Mouse (Mus musculus) E14TG2a.4 (cell line): ENCODE results near the gene Wasf1.

Experiments used
- H3K27me3 ChIP-seq: 2 replicates; pipeline ENCODE4 v1.6.1; 2014; ENCODE audit warnings: low read length, control low read depth; ENCODE audit not compliant: insufficient read depth
- H3K36me3 ChIP-seq: 2 replicates; pipeline ENCODE4 v1.6.1; 2014; ENCODE audit warnings: low read length, control low read depth; ENCODE audit not compliant: insufficient read depth
- H3K4me1 ChIP-seq: replicated peaks from 2 replicates; pipeline ENCODE4 v1.6.1; 2014; ENCODE audit warnings: low read depth, low read length, control low read depth
- H3K4me3 ChIP-seq: replicated peaks from 2 replicates; pipeline ENCODE4 v1.5.1; 2014; ENCODE audit warnings: mild to moderate bottlenecking, low read length
- H3K9me3 ChIP-seq: 2 replicates; pipeline ENCODE4 v1.6.1; 2014; ENCODE audit warnings: low read length, control low read depth
- CTCF ChIP-seq: conservative IDR thresholded peaks from 2 replicates; pipeline ENCODE4 v1.5.1; 2014; ENCODE audit warnings: low read length
- NANOG ChIP-seq: IDR thresholded peaks from 2 replicates; pipeline ENCODE4 v1.6.1; 2014; ENCODE audit warnings: borderline replicate concordance, low read length, mixed read lengths
- POU5F1 ChIP-seq: IDR thresholded peaks from 2 replicates; pipeline ENCODE4 v1.6.1; 2014; ENCODE audit warnings: low read length, borderline replicate concordance

Gene Wasf1

DNA sequence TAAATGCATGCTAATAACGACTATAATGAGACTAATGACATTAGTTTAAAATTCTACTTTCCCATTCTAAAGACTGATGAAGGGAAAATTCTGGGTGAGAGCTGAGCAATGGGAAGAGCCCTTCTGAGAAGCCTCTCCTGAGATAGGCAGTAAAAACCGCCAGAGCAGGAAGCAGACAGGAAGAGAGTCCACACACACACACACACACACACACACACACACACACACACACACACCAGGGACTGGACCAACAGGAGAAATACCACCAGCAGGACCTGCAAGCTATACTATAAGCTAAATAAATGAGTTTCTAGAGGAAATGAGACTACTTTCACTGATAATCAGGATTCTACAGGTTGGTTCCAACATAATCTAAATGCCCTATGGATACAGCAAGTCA is 27.7 kb upstream of the Wasf1 start:
- H3K9me3 ChIP-seq, result peaks cover 20% of the 10 kb centered on the region
- TF ChIP-seq NANOG, result no peak
- TF ChIP-seq POU5F1, result no peak
- TF ChIP-seq CTCF, result no peak
- no peak overlapping the region for H3K4me3 ChIP-seq
- H3K4me1 ChIP-seq, result no peaks in the 10 kb centered on the region
- peaks cover 36% of the 10 kb centered on the region for H3K36me3 ChIP-seq
- H3K27me3 ChIP-seq, result no peaks in the 10 kb centered on the region

DNA sequence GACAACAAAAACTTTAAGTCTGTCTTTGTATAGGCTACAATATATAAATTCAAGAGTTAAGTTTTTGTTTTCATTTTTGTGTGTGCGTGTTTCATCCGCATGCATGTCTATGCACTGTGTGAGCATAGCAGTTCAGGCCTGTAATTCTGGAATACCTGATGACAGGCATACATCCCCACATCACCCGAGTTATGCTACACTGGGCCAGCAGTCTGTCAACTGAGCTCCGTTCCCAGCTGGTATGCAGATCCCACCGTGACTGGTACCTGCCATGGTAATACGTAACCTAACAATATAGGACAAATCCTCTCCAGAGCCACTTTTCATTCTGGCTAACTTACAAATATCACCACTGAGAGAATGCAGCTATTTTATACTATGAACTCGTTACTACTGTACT is 26.6 kb upstream of the Wasf1 start:
- TF ChIP-seq POU5F1, result no peak
- TF ChIP-seq NANOG, result no peak
- no peak for TF ChIP-seq CTCF
- Histone ChIP-seq H3K36me3 (peaks cover 35% of the 10 kb centered on the region), H3K9me3 (peaks cover 18% of the 10 kb centered on the region), H3K4me3 (no peak overlapping the region), H3K27me3 (no peaks in the 10 kb centered on the region), H3K4me1 (no peaks in the 10 kb centered on the region)

DNA sequence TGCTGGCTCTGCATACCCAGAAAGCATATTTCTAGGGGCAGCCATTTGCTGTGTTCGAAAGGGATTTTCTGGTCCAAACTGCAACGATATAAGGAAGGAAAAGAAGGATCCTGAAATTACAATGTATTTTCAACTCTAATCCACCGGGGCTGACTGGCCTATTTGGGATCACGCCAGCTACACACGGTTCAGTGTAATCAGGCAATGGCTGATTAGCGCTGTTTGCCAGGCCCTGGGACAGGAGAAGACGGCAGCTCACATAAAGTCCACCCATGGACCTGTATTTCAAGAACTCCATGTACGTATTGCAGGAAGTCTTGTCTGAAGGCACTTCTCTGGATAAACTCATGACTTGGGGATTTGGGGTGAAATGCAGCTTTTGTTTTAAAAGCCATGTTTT is 25.7 kb upstream of the Wasf1 start:
- no peaks in the 10 kb centered on the region for H3K27me3 ChIP-seq
- H3K4me1 ChIP-seq, result no peaks in the 10 kb centered on the region
- no peak for TF ChIP-seq POU5F1
- no peak for TF ChIP-seq CTCF
- TF ChIP-seq NANOG, result no peak
- H3K36me3 ChIP-seq, result peaks cover 27% of the 10 kb centered on the region
- peaks cover 9% of the 10 kb centered on the region for H3K9me3 ChIP-seq
- H3K4me3 ChIP-seq, result no peak overlapping the region

DNA sequence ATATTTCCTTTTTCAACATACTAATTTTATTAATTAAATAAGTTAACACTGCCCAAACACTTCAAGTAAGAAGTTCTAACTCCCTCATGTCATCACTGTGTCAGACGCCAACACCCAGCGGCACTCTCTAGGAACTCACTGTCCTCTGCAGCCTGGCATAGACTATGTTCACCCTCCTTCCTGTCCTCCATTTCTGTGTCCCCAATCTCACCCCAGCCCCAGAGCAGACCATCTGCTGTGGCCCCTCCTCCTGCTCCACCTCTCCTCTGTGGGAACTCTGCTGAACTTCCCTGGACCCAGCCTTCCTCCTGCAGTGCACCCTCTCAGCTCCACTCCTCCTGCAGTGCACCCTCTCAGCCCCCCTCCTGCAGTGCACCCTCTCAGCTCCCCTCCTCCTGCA is 15.2 kb upstream of the Wasf1 start:
- TF ChIP-seq NANOG (no peak), CTCF (no peak), POU5F1 (no peak)
- H3K9me3 ChIP-seq, result peaks cover 29% of the 10 kb centered on the region
- H3K4me1 ChIP-seq, result 0 out of 2 replicates have a peak, but pooled peaks cover 2% of the 10 kb centered on the region
- no peak overlapping the region for H3K4me3 ChIP-seq
- peaks cover 38% of the 10 kb centered on the region for H3K36me3 ChIP-seq
- no peaks in the 10 kb centered on the region for H3K27me3 ChIP-seq

DNA sequence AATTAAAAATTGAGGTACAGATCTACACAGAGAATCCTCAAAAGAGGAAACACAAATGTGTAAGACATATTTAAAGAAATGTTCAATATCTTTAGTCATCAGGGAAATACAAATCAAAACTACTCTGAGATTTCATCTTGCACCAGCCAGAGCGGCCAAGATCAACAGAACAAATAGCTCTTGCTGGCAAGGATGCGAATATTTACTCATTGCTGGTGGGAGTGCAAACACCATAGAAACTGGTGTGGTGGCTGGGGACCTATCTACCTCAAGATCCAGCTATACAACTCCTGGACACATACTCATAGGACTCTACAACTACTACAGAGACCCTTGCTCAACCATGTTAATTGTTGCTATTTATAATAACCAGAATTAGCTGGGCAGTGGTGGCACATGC is 12.0 kb upstream of the Wasf1 start:
- no peaks in the 10 kb centered on the region for H3K27me3 ChIP-seq
- H3K36me3 ChIP-seq, result peaks cover 15% of the 10 kb centered on the region
- H3K4me1 ChIP-seq, result 0 out of 2 replicates have a peak, but pooled peaks cover 2% of the 10 kb centered on the region
- H3K4me3 ChIP-seq, result no peak overlapping the region
- H3K9me3 ChIP-seq, result no peaks in the 10 kb centered on the region
- no peak for TF ChIP-seq NANOG
- no peak for TF ChIP-seq CTCF
- no peak for TF ChIP-seq POU5F1

- H3K4me3 ChIP-seq, result no peak overlapping the region
- H3K27me3 ChIP-seq, result no peaks in the 10 kb centered on the region
- H3K9me3 ChIP-seq, result no peaks in the 10 kb centered on the region
- 0 out of 2 replicates have a peak, but pooled peaks cover 2% of the 10 kb centered on the region for H3K4me1 ChIP-seq
- peaks cover 9% of the 10 kb centered on the region for H3K36me3 ChIP-seq
- no peak for TF ChIP-seq POU5F1
- no peak for TF ChIP-seq CTCF
- no peak for TF ChIP-seq NANOG
Observed at GRCm38 (mm10) chr10:40872052-40872451, 11.2 kb upstream of the Wasf1 start.

DNA sequence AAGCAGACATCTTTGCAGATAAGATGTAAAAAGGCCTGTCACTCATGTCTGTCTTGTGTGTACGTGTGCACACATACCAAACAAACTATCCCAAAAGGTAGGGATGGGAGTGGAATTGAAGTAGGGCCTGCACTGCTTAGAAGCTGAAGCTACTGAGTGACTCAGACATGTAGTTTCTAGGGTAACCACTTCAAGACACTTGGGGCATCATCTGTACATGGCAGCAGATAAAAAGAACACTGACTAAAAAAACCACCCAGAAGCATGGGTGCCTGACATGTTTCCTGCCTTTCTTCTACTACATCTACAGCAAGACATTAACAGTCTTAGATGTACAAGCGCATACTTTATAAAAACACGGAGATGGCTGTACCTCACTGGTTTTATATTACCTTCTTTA is 5.0 kb upstream of the Wasf1 start:
- Histone ChIP-seq H3K27me3 (no peaks in the 10 kb centered on the region), H3K4me3 (no peak overlapping the region), H3K9me3 (no peaks in the 10 kb centered on the region), H3K4me1 (peaks cover 18% of the 10 kb centered on the region), H3K36me3 (peaks cover 13% of the 10 kb centered on the region; the same call in 1 of the 2 replicates)
- TF ChIP-seq POU5F1, result no peak
- TF ChIP-seq CTCF, result no peak
- no peak for TF ChIP-seq NANOG

DNA sequence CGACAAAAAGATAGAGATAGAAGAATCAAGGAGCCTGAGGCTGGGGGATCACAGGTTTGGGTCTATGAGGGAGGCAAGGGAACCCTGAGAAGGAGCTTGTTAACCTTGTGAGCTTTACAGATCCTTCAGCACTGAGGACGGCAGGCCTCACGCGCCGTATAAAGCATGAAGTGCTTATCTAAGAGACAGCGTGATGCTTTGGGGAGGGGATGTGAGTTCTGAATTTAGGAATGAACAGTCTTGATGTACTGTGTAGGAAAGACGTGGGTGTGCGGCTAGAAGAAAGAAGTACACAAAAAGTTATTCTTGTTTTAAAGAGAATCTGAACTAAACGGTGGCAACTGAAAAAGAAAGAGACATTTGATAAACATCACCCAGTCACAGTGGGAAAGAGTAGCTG is 3.3 kb upstream of the Wasf1 start:
- TF ChIP-seq CTCF, result no peak
- H3K4me1 ChIP-seq, result peaks cover 21% of the 10 kb centered on the region
- no peak overlapping the region for H3K4me3 ChIP-seq
- H3K36me3 ChIP-seq, result peaks cover 13% of the 10 kb centered on the region; the same call in 1 of the 2 replicates
- H3K27me3 ChIP-seq, result no peaks in the 10 kb centered on the region
- H3K9me3 ChIP-seq, result no peaks in the 10 kb centered on the region

- Histone ChIP-seq H3K27me3 (no peaks in the 10 kb centered on the region), H3K9me3 (no peaks in the 10 kb centered on the region), H3K4me1 (peaks cover 27% of the 10 kb centered on the region), H3K36me3 (peaks cover 11% of the 10 kb centered on the region; the same call in 1 of the 2 replicates), H3K4me3 (no peak overlapping the region)
- TF ChIP-seq NANOG (no peak), CTCF (no peak), POU5F1 (no peak)
Observed at GRCm38 (mm10) chr10:40881236-40881635, 2.0 kb upstream of the Wasf1 start.
